Mouse (Mus musculus): ENCODE measurements around the gene Akap1. TPM values are rescaled to one million over a fixed set of nuclear protein-coding genes. Genes with fewer than 3 reads are reported as not detected.

Gene Akap1
- polyA plus RNA-seq, 1 experiment from 2014 or later, result 35.4 TPM

DNA sequence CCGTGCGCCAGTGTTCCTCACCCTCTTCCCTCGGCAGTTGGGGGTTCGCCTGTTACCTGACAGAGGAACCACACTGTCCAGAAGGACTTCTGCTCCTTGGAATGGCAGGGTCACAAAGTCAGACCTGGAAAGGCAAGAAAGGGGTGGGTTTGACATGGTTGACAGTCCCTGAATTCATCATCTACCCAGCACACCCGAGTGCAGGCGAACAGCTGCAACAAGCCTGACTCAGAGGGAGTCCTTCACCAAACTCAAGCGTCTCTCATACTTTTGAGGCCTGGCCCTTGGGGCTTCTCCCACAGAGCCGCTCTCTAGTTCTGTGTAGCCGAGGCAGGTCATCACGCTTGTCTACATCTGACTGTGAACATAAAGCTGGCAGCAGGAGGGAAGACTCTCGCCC lies 29.8 kb downstream of the Akap1 start:
- peaks cover 12% of the 10 kb centered on the region; the same call in 1 of the 2 replicates for H3K36me3 ChIP-seq (replicated peaks)
- H3K4me2 ChIP-seq, result no peak overlapping the region
- H3K9me3 ChIP-seq, result no peaks in the 10 kb centered on the region
- 93% methylated on average over 11 of the region's 11 CpGs for WGBS
- no peak overlapping the region for H3K27ac ChIP-seq
- no peaks in the 10 kb centered on the region for H3K27me3 ChIP-seq (replicated peaks)
- no peak for ATAC-seq (replicated peaks)
- no peak overlapping the region for H3K4me3 ChIP-seq
- no peaks in the 10 kb centered on the region for H3K4me1 ChIP-seq
- no peak overlapping the region for H3K9ac ChIP-seq

DNA sequence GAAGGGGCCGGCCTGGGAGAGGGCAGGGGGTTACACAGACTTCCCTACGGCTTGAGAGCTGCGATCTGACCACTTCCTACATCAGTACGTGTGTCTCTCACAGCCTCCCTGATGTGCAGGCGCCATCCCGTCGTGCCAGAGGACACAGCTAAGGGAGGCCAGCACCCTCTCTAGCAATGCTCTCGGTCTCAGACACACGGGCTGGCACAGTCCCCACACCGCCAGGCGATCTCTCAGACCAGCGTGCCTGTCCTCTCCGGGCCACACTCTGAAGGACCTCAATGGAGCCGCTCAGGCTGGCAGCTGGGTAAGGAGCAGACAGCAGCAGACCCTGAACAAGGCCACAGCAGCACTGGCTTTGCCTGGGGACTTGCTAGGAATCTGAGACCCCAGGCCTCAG lies 30.3 kb downstream of the Akap1 start:
- Histone ChIP-seq H3K36me3 (replicated peaks) (peaks cover 12% of the 10 kb centered on the region; the same call in 1 of the 2 replicates), H3K4me1 (no peaks in the 10 kb centered on the region), H3K9me3 (no peaks in the 10 kb centered on the region), H3K4me2 (no peak overlapping the region), H3K9ac (no peak overlapping the region), H3K27me3 (replicated peaks) (no peaks in the 10 kb centered on the region), H3K4me3 (no peak overlapping the region), H3K27ac (no peak overlapping the region)
- WGBS, result 85% methylated on average over 14 of the region's 14 CpGs
- ATAC-seq (replicated peaks), result no peak

DNA sequence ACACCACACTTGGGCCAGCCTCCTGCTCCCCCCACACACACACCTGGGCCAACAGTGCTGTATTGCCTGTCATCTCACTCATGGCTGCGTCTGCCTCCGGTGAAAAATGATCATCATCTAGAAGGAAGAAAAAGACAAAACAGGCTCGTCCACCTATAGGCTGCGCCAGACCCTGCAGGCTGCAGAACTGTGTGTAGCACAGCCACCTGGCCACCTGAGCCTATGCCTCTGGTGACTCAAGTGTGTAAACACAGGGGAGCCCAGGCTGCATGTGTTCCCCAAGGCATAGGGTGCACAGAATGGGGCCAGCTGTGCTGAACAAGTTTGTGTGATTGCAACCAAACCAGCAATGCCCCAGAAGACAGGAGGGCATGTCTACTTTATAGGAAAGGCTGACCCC lies 31.3 kb downstream of the Akap1 start:
- ATAC-seq (replicated peaks), result no peak
- Histone ChIP-seq H3K9me3 (no peaks in the 10 kb centered on the region), H3K27ac (no peak overlapping the region), H3K4me2 (no peak overlapping the region), H3K4me1 (no peaks in the 10 kb centered on the region), H3K36me3 (replicated peaks) (peaks cover 12% of the 10 kb centered on the region; the same call in 1 of the 2 replicates), H3K27me3 (replicated peaks) (no peaks in the 10 kb centered on the region), H3K9ac (no peak overlapping the region), H3K4me3 (no peak overlapping the region)
- WGBS, result 86% methylated on average over 4 of the region's 4 CpGs

DNA sequence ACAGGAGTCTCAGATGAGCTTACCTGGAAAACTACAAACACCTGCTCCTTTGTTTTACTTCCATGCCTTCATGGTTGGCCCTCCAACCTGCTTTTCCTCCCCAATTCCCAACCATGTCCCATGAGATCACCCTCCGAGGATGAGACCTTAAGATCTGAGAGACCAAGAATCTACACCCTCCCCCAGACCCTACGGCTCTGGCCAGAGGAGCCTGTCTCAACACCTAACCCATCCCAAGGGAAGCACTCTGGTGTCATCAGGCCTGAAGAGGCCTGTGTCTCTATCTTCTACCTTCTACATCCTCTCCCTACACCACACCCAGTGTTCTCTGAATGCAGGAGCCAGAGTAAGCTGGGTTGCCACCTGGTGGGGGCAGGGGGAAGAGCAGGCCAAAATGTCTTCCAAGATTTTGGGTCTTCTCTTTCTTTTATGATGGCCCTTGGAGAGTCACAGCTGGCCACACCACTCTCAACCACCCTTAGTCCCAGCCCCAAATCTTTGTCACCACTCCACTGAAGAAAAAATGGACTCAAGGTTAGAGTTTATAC lies 34.1 kb downstream of the Akap1 start:
- ATAC-seq (replicated peaks), result no peak
- H3K4me1 ChIP-seq, result no peaks in the 10 kb centered on the region
- no peak overlapping the region for H3K27ac ChIP-seq
- no peak overlapping the region for H3K9ac ChIP-seq
- H3K27me3 ChIP-seq (replicated peaks), result no peaks in the 10 kb centered on the region
- peaks cover 5% of the 10 kb centered on the region; the same call in 1 of the 2 replicates for H3K36me3 ChIP-seq (replicated peaks)
- no peaks in the 10 kb centered on the region for H3K9me3 ChIP-seq
- H3K4me3 ChIP-seq, result no peak overlapping the region
- WGBS, result 94% methylated on average over 2 of the region's 2 CpGs
- no peak overlapping the region for H3K4me2 ChIP-seq

DNA sequence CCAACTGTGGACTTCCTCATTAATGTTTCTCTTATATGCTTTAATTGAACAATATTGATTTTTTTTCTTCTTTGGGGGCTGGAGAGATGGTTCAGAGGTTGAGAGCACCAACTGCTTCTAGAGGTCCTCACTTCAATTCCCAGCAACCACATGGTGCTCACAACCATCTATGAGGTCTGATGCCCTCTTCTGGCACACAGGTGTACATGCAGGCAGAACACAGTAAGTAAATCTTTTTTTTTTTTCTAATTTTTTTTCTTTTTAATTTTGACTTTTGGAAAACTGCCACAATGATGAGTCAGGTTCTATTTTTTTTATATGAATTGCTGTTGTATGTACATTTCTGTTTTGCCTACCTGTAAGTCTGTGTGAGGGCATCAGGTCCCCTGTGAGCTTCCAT lies 35.9 kb downstream of the Akap1 start:
- Histone ChIP-seq H3K27me3 (replicated peaks) (no peaks in the 10 kb centered on the region), H3K9ac (no peak overlapping the region), H3K4me1 (no peaks in the 10 kb centered on the region), H3K9me3 (no peaks in the 10 kb centered on the region), H3K36me3 (replicated peaks) (peaks cover 5% of the 10 kb centered on the region; the same call in 1 of the 2 replicates), H3K4me3 (no peak overlapping the region), H3K27ac (no peak overlapping the region), H3K4me2 (no peak overlapping the region)
- no peak for ATAC-seq (replicated peaks)

DNA sequence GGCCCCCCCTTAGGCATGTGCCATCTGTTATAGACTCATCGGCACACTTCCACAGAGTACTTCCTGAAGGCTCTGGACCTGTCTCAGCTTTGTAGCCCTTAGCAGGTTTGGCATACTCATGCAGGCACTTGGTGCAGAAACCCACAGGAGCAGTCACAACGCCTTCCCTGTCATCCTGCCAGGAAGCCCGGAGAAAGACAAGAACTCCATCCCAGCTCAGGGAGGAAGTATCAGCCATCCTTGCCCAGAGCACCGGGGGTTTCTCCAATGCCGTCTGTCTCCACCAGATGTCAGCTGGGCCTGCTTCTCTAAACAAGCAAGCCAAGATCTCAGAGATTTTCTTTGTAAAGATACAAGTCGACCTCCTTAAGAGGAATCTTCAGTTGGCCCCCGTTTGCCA lies 38.5 kb downstream of the Akap1 start:
- H3K4me3 ChIP-seq, result no peak overlapping the region
- no peak overlapping the region for H3K9ac ChIP-seq
- no peak for ATAC-seq (replicated peaks)
- no peak overlapping the region for H3K27ac ChIP-seq
- no peaks in the 10 kb centered on the region for H3K27me3 ChIP-seq (replicated peaks)
- peaks cover 23% of the 10 kb centered on the region for H3K4me1 ChIP-seq
- H3K4me2 ChIP-seq, result no peak overlapping the region
- 52% methylated on average over 7 of the region's 7 CpGs for WGBS
- no peaks in the 10 kb centered on the region for H3K9me3 ChIP-seq
- H3K36me3 ChIP-seq (replicated peaks), result no peaks in the 10 kb centered on the region; the same call in 1 of the 2 replicates

DNA sequence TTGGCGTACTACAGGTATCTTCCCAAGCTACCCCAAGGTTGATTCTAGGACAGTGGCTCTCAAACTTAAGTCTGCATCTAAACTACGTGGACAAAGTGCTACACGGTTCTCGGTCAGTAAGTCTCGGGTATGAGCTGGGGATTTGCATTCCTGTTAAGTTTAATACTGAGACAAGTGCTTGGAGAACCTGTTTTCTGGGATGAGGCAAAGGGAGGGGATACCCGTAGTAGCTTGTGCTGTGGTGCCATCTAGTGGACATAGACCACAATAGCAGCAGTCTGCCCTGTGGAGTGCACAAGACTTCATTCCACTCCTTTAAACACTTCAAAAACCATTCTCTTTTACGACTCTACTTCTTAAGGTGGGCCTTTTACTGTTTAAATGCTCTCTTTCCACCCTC lies 41.4 kb downstream of the Akap1 start:
- Histone ChIP-seq H3K4me3 (peak overlapping the region; percentile 29), H3K4me2 (peak overlapping the region; percentile 54), H3K27me3 (replicated peaks) (no peaks in the 10 kb centered on the region), H3K27ac (no peak overlapping the region), H3K9ac (no peak overlapping the region), H3K36me3 (replicated peaks) (no peaks in the 10 kb centered on the region), H3K4me1 (peaks cover 31% of the 10 kb centered on the region), H3K9me3 (no peaks in the 10 kb centered on the region)
- WGBS, result 1% methylated on average over 7 of the region's 7 CpGs
- peak; percentile 74; the same call in 1 of the 2 replicates for ATAC-seq (replicated peaks)

DNA sequence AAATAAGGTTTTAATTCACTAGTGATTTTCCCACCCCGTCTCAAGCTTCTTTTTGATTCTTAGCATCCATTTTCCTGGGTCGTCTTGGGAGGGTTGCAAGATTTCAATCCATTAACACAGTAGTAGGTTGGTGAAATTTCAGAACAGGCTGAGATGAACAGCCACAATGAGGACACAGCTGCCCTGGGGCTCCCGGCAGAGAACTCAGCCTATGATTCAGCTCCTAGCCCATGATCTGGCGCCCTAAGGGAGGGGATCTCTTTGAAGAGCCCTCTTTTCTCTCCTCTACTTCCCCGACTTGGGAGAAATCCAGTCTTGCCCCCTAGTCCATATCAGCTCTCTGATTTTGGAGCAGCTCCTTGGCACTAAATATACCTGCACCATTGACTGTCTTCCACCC lies 41.9 kb downstream of the Akap1 start:
- Histone ChIP-seq H3K9me3 (no peaks in the 10 kb centered on the region), H3K4me1 (peaks cover 31% of the 10 kb centered on the region), H3K9ac (no peak overlapping the region), H3K36me3 (replicated peaks) (no peaks in the 10 kb centered on the region), H3K27me3 (replicated peaks) (no peaks in the 10 kb centered on the region), H3K4me3 (peak overlapping the region; percentile 29), H3K4me2 (peak overlapping the region; percentile 54), H3K27ac (no peak overlapping the region)
- ATAC-seq (replicated peaks), result peak; percentile 32; the same call in 1 of the 2 replicates
- WGBS, result 14% methylated on average over 5 of the region's 5 CpGs

DNA sequence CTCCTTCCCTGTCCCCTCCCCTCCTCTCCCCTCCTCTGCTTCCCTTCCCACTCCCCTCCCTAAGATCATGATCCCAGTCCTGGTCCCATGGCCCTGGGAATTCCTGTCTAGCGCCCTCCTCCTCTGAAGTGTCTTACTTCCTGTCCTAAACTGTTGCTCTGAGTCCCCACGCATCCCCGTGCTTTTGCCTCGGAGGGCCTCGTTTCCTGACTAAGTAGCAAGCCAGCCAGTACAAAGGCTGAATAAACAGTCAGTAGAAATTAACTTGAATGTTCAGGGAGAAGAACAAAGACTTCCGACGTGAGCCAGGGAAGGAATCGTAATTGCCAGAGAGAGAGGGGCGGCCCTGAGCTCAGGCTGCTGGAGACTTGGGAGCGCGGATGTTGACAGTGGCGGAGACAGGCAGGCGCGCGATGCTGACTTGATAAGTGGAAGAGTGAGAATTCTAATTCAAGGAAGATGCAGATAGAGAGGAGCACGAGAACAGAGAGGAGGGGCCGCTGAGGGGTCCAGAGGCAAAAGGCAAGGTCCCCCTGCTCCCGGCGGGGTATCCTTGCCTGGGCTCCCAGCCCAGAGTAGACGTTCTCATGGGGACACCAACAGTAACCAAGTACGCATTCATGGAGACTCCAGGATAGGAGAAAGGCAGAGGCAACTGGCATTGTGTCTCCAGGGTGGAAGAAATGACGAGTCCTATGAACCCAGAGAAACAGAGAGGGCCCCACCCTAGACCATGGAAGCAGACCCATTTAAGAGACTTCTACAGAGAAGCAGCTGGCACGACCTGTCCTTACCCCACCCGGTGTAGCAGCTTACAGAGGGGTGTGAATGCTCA lies 43.4 kb downstream of the Akap1 start:
- H3K4me1 ChIP-seq, result peaks cover 31% of the 10 kb centered on the region
- WGBS, result 6% methylated on average over 24 of the region's 24 CpGs
- H3K9ac ChIP-seq, result peak overlapping the region; percentile 4; the same call in 1 of the 2 replicates
- no peaks in the 10 kb centered on the region for H3K36me3 ChIP-seq (replicated peaks)
- peak; percentile 57 for ATAC-seq (replicated peaks)
- no peaks in the 10 kb centered on the region for H3K9me3 ChIP-seq
- H3K27ac ChIP-seq, result peak overlapping the region; percentile 67
- H3K4me2 ChIP-seq, result peak overlapping the region; percentile 37
- H3K4me3 ChIP-seq, result no peak overlapping the region
- no peaks in the 10 kb centered on the region for H3K27me3 ChIP-seq (replicated peaks)

DNA sequence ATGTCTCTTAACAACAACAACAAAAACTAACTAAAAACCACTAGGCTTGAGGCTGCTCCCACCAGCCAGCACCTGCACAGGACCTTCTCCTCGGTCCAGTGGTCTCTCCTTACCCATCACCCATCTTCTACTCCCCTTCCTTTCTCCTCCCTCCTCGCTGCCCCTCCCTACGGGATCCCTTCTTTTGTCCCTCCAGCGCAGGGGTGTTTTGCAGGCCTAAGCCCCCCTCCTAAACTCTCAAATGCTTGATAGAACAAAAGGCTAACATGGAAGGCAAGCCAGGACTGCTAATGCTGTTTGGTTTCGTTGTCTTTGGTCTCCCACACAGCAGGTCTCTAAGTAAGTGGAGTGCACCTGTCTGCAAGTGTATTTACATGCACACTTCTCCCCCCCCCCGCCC lies 44.1 kb downstream of the Akap1 start:
- Histone ChIP-seq H3K36me3 (replicated peaks) (no peaks in the 10 kb centered on the region), H3K27me3 (replicated peaks) (no peaks in the 10 kb centered on the region), H3K4me1 (peaks cover 31% of the 10 kb centered on the region), H3K9ac (no peak overlapping the region), H3K9me3 (no peaks in the 10 kb centered on the region), H3K4me3 (no peak overlapping the region), H3K27ac (peak overlapping the region; percentile 67; the same call in 1 of the 2 replicates), H3K4me2 (peak overlapping the region; percentile 37; the same call in 1 of the 2 replicates)
- ATAC-seq (replicated peaks), result no peak
- 6% methylated on average over 6 of the region's 6 CpGs for WGBS

DNA sequence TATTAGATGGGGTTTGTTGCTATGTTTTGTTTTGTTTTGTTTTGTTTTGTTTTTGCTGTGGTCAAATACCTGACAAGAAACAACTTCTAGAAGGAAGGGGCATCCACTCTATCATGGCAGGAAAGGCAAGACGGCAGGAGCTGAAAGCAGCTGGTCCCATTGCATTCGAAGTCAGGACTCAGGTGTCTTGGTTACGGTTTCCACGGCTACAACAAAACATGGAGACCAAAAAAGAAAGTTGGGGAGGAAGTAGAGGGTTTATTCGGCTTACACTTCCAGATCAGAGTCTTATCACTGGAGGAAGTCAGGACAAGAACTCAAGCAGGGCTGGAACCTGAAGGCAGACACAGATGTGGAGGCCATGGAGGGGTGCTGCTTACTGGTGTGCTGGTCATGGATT lies 47.3 kb downstream of the Akap1 start:
- Histone ChIP-seq H3K36me3 (replicated peaks) (no peaks in the 10 kb centered on the region), H3K4me2 (no peak overlapping the region), H3K27me3 (replicated peaks) (no peaks in the 10 kb centered on the region), H3K9me3 (no peaks in the 10 kb centered on the region), H3K4me3 (no peak overlapping the region), H3K9ac (no peak overlapping the region), H3K4me1 (peaks cover 20% of the 10 kb centered on the region), H3K27ac (no peak overlapping the region)
- WGBS, result 68% methylated on average over 5 of the region's 5 CpGs
- no peak for ATAC-seq (replicated peaks)

DNA sequence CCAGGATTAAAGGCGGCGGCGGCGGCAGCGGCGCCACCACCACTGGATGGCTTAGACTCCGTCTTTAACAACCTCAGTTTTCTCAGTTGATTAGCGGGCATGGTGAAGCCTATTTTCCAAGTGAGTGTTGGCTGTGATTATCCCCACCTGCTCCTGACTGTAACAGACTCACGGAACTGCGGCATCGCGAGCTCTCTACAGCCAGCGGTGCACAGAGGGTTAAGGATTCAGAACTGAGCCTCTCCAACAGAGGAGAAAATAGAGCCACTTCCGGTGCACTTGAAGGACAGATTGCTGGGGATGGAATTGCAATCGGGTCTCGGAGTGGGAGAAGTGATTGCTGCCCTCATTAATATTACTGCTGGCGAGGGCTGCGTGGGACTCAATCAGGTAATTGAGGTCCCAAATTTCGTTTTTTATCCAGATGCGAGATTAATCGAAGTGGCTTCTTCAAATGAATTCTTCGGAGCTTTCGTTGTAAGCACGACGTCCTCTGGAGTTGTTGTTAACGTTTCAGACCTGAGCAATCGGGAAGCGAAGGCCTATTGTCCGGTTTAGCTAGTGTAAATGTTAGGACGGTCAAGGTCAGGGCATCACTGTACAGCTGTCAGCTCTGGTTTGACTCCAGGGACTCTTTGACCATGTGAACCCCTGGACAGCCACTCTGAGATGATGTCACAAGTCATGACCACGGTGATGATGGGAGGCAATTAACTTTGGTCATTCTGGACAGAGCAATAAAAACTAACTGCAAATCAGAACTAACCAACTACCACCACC lies 61.0 kb downstream of the Akap1 start:
- H3K9me3 ChIP-seq, result no peaks in the 10 kb centered on the region
- WGBS, result 59% methylated on average over 31 of the region's 31 CpGs
- H3K27ac ChIP-seq, result no peak overlapping the region
- H3K4me3 ChIP-seq, result 0 out of 2 replicates have a peak overlapping the region, but pooled peaks have one; percentile 2
- no peaks in the 10 kb centered on the region for H3K4me1 ChIP-seq
- no peak for ATAC-seq (replicated peaks)
- H3K4me2 ChIP-seq, result peak overlapping the region; percentile 26
- H3K36me3 ChIP-seq (replicated peaks), result no peaks in the 10 kb centered on the region
- no peak overlapping the region for H3K9ac ChIP-seq
- H3K27me3 ChIP-seq (replicated peaks), result no peaks in the 10 kb centered on the region

Data from midbrain, embryonic 15.5 days (tissue).